Mouse (Mus musculus) hindbrain, embryonic 11.5 days (tissue): ENCODE results near the gene Gm20388. TPM values are rescaled to one million over a fixed set of nuclear protein-coding genes. Genes with fewer than 3 reads are reported as not detected.

Experiments used
- ATAC-seq: fragments of 200-750 bp; cut with Nextera tagmentation; 2 replicates; pipeline ENCODE4 v1.8.0; 2017; ENCODE audit warnings: mild to moderate bottlenecking, moderate TSS enrichment, moderate library complexity; ENCODE audit not compliant: low FRiP score
- DNase-seq: peaks from one replicate; pipeline ENCODE4 v3.0.0-alpha.2; 2015; ENCODE audit warnings: low spot score
- H3K27ac ChIP-seq: fragments of 300-500 bp; sonication (generic); 2 replicates; pipeline ENCODE4 v1.5.1; 2014; ENCODE audit warnings: mild to moderate bottlenecking, low read depth, low read length
- H3K27me3 ChIP-seq: fragments of 300-500 bp; sonication (generic); 2 replicates; pipeline ENCODE4 v1.6.1; 2014; ENCODE audit warnings: mild to moderate bottlenecking, low read length, moderate library complexity, mixed read lengths; ENCODE audit not compliant: control insufficient read depth, insufficient read depth
- H3K36me3 ChIP-seq: fragments of 300-500 bp; sonication (generic); 2 replicates; pipeline ENCODE4 v1.6.1; 2014; ENCODE audit warnings: mild to moderate bottlenecking, low read length, moderate library complexity, mixed read lengths; ENCODE audit not compliant: control insufficient read depth, insufficient read depth
- H3K4me1 ChIP-seq: fragments of 300-500 bp; sonication (generic); replicated peaks from 2 replicates; pipeline ENCODE4 v1.6.1; 2014; ENCODE audit warnings: low read length, mixed read lengths; ENCODE audit not compliant: control insufficient read depth, insufficient read depth
- H3K4me2 ChIP-seq: fragments of 300-500 bp; sonication (generic); replicated peaks from 2 replicates; pipeline ENCODE4 v1.6.1; 2014; ENCODE audit warnings: mild to moderate bottlenecking, low read depth, low read length
- H3K4me3 ChIP-seq: fragments of 300-500 bp; sonication (generic); 2 replicates; pipeline ENCODE4 v1.5.1; 2014; ENCODE audit warnings: low read depth, low read length
- H3K9ac ChIP-seq: fragments of 300-500 bp; sonication (generic); 2 replicates; pipeline ENCODE4 v1.6.1; 2014; ENCODE audit warnings: low read depth, low read length
- H3K9me3 ChIP-seq: fragments of 300-500 bp; sonication (generic); 2 replicates; pipeline ENCODE4 v1.6.1; 2016; ENCODE audit warnings: low read length; ENCODE audit not compliant: control insufficient read depth
- WGBS: fragments of 180-500 bp; shearing (Covaris S2); extraction: QIAGEN DNeasy Blood & Tissue Kit; methylation state at CpG from one replicate; pipeline ENCODE4 v1.1.7; 2014; 5-methylcytosine and 5-hydroxymethylcytosine counted together
- polyA plus RNA-seq: library from polyadenylated mRNA; unstranded; fragments of >200 nt; fragmentation: Nextera tagmentation; extraction: Ambion mirVana; gene quantifications from 2 replicates; pipeline ENCODE4 v1.2.1, GENCODE M21; 2014

Gene Gm20388
- polyA plus RNA-seq, 1 experiment from 2014 or later: 11.8 TPM

- no peaks in the 10 kb centered on the region for H3K36me3 ChIP-seq
- H3K9ac ChIP-seq: no peak overlapping the region
- H3K9me3 ChIP-seq: no peaks in the 10 kb centered on the region
- H3K27ac ChIP-seq: no peak overlapping the region
- ATAC-seq (no peak), DNase-seq (no peak)
- no peaks in the 10 kb centered on the region for H3K4me1 ChIP-seq
- no peaks in the 10 kb centered on the region for H3K27me3 ChIP-seq
- no peak overlapping the region for H3K4me3 ChIP-seq
- WGBS: 74% methylated on average over 18 of the region's 18 CpGs
- no peak overlapping the region for H3K4me2 ChIP-seq
Measured at GRCm38 (mm10) chr8:121023736-121024135, 1113.1 kb downstream of the Gm20388 start.

GRCm38 (mm10) chr8:121025486-121025885, 1114.8 kb downstream of the Gm20388 start:
- DNase-seq (no peak), ATAC-seq (no peak)
- Histone ChIP-seq H3K9me3 (no peaks in the 10 kb centered on the region), H3K36me3 (no peaks in the 10 kb centered on the region), H3K9ac (no peak overlapping the region), H3K4me1 (no peaks in the 10 kb centered on the region), H3K27ac (no peak overlapping the region), H3K4me2 (no peak overlapping the region), H3K4me3 (no peak overlapping the region), H3K27me3 (no peaks in the 10 kb centered on the region)
- WGBS: 80% methylated on average over 5 of the region's 5 CpGs

GRCm38 (mm10) chr8:121027787-121028186, 1117.1 kb downstream of the Gm20388 start:
- 51% methylated on average over 13 of the region's 13 CpGs for WGBS
- ATAC-seq (no peak), DNase-seq (no peak)
- Histone ChIP-seq H3K27ac (no peak overlapping the region), H3K4me2 (no peak overlapping the region), H3K4me1 (no peaks in the 10 kb centered on the region), H3K27me3 (no peaks in the 10 kb centered on the region), H3K36me3 (no peaks in the 10 kb centered on the region), H3K4me3 (no peak overlapping the region), H3K9me3 (no peaks in the 10 kb centered on the region), H3K9ac (no peak overlapping the region)

- WGBS: 87% methylated on average over 6 of the region's 6 CpGs
- Histone ChIP-seq H3K4me1 (no peaks in the 10 kb centered on the region), H3K9me3 (no peaks in the 10 kb centered on the region), H3K4me2 (no peak overlapping the region), H3K4me3 (no peak overlapping the region), H3K27me3 (no peaks in the 10 kb centered on the region), H3K9ac (no peak overlapping the region), H3K36me3 (no peaks in the 10 kb centered on the region), H3K27ac (no peak overlapping the region)
- ATAC-seq (no peak), DNase-seq (no peak)
Measured at GRCm38 (mm10) chr8:121029076-121029475, 1118.4 kb downstream of the Gm20388 start.

- H3K27ac ChIP-seq: no peak overlapping the region
- H3K4me1 ChIP-seq: no peaks in the 10 kb centered on the region
- ATAC-seq: no peak
- DNase-seq: no peak
- no peak overlapping the region for H3K4me2 ChIP-seq
- H3K9me3 ChIP-seq: no peaks in the 10 kb centered on the region
- H3K36me3 ChIP-seq: no peaks in the 10 kb centered on the region
- H3K9ac ChIP-seq: no peak overlapping the region
- H3K4me3 ChIP-seq: no peak overlapping the region
- H3K27me3 ChIP-seq: no peaks in the 10 kb centered on the region
- WGBS: 87% methylated on average over 10 of the region's 10 CpGs
Measured at GRCm38 (mm10) chr8:121030496-121031040, 1119.9 kb downstream of the Gm20388 start.

GRCm38 (mm10) chr8:121033299-121034013, 1122.8 kb downstream of the Gm20388 start:
- Histone ChIP-seq H3K4me1 (no peaks in the 10 kb centered on the region), H3K4me3 (no peak overlapping the region), H3K36me3 (no peaks in the 10 kb centered on the region), H3K9me3 (no peaks in the 10 kb centered on the region), H3K27ac (no peak overlapping the region), H3K27me3 (no peaks in the 10 kb centered on the region), H3K4me2 (no peak overlapping the region), H3K9ac (no peak overlapping the region)
- 76% methylated on average over 20 of the region's 20 CpGs for WGBS
- no peak for DNase-seq
- ATAC-seq: no peak

GRCm38 (mm10) chr8:121035611-121036010, 1125.0 kb downstream of the Gm20388 start:
- Histone ChIP-seq H3K4me1 (no peaks in the 10 kb centered on the region), H3K9ac (no peak overlapping the region), H3K9me3 (no peaks in the 10 kb centered on the region), H3K27ac (no peak overlapping the region), H3K4me2 (no peak overlapping the region), H3K36me3 (no peaks in the 10 kb centered on the region), H3K4me3 (no peak overlapping the region), H3K27me3 (no peaks in the 10 kb centered on the region)
- WGBS: 87% methylated on average over 8 of the region's 8 CpGs
- no peak for DNase-seq
- no peak for ATAC-seq

GRCm38 (mm10) chr8:121043719-121044440, 1133.2 kb downstream of the Gm20388 start:
- no peaks in the 10 kb centered on the region for H3K4me1 ChIP-seq
- H3K36me3 ChIP-seq: no peaks in the 10 kb centered on the region
- H3K27me3 ChIP-seq: no peaks in the 10 kb centered on the region
- H3K4me3 ChIP-seq: no peak overlapping the region
- no peak overlapping the region for H3K4me2 ChIP-seq
- no peak overlapping the region for H3K9ac ChIP-seq
- H3K27ac ChIP-seq: no peak overlapping the region
- H3K9me3 ChIP-seq: no peaks in the 10 kb centered on the region
- WGBS: 63% methylated on average over 19 of the region's 19 CpGs
- DNase-seq: no peak
- no peak for ATAC-seq

GRCm38 (mm10) chr8:121047441-121047840, 1136.8 kb downstream of the Gm20388 start:
- H3K4me2 ChIP-seq: no peak overlapping the region
- no peak for ATAC-seq
- 75% methylated on average over 9 of the region's 9 CpGs for WGBS

More at GRCm38 (mm10) chr8:121047441-121047840, 1136.8 kb downstream of the Gm20388 start:
- H3K27ac ChIP-seq: no peak overlapping the region
- no peaks in the 10 kb centered on the region for H3K9me3 ChIP-seq
- H3K9ac ChIP-seq: no peak overlapping the region
- H3K4me1 ChIP-seq: no peaks in the 10 kb centered on the region
- no peak for DNase-seq
- no peaks in the 10 kb centered on the region for H3K27me3 ChIP-seq
- no peaks in the 10 kb centered on the region for H3K36me3 ChIP-seq
- H3K4me3 ChIP-seq: no peak overlapping the region
